Mouse (Mus musculus) neural tube, embryonic 10.5 days (tissue): Measurements from ENCODE around the gene Ciita.

Source experiments
- DNase-seq: peaks from one replicate; pipeline ENCODE4 v3.0.0-alpha.2; 2017; ENCODE audit warnings: low spot score; ENCODE audit errors: extremely low spot score

Ciita gene

GRCm38 (mm10) chr16:10479857-10480256 is at the start of gene Ciita:
TSS of gene Ciita (plus strand) at chr16:10480059.
- no peak for DNase-seq

GRCm38 (mm10) chr16:10431911-10432310 is 47.9 kb upstream of the Ciita start:
- DNase-seq, result no peak

- no peak for DNase-seq
Observed at GRCm38 (mm10) chr16:10432387-10432786, 47.5 kb upstream of the Ciita start.

- no peak for DNase-seq
Observed at GRCm38 (mm10) chr16:10433344-10433743, 46.5 kb upstream of the Ciita start.

- no peak for DNase-seq
Observed at GRCm38 (mm10) chr16:10436166-10436565, 43.7 kb upstream of the Ciita start.

- DNase-seq, result no peak
Observed at GRCm38 (mm10) chr16:10438055-10438454, 41.8 kb upstream of the Ciita start.

GRCm38 (mm10) chr16:10441328-10441727 is 38.5 kb upstream of the Ciita start:
- DNase-seq, result no peak

- no peak for DNase-seq
Observed at GRCm38 (mm10) chr16:10441761-10442160, 38.1 kb upstream of the Ciita start.

GRCm38 (mm10) chr16:10443723-10444122 is 36.1 kb upstream of the Ciita start:
- DNase-seq, result no peak

GRCm38 (mm10) chr16:10446573-10447263 is 33.1 kb upstream of the Ciita start:
- peak; percentile 24 for DNase-seq

GRCm38 (mm10) chr16:10447264-10447594 is 32.6 kb upstream of the Ciita start, which contains the start of gene Tvp23a:
TSS of gene Tvp23a (minus strand) at chr16:10447362.
- peak; percentile 83 for DNase-seq

- DNase-seq, result no peak
Observed at GRCm38 (mm10) chr16:10447781-10448180, 32.1 kb upstream of the Ciita start.

- DNase-seq, result no peak
Observed at GRCm38 (mm10) chr16:10448931-10449330, 30.9 kb upstream of the Ciita start.

- no peak for DNase-seq
Observed at GRCm38 (mm10) chr16:10451906-10452305, 28.0 kb upstream of the Ciita start.

- DNase-seq, result no peak
Observed at GRCm38 (mm10) chr16:10452445-10452896, 27.4 kb upstream of the Ciita start.

- no peak for DNase-seq
Observed at GRCm38 (mm10) chr16:10453872-10454582, 25.8 kb upstream of the Ciita start.

- no peak for DNase-seq
Observed at GRCm38 (mm10) chr16:10454583-10454974, 25.3 kb upstream of the Ciita start.

GRCm38 (mm10) chr16:10460188-10460587 is 19.7 kb upstream of the Ciita start:
- no peak for DNase-seq

- no peak for DNase-seq
Observed at GRCm38 (mm10) chr16:10461178-10461577, 18.7 kb upstream of the Ciita start.

- DNase-seq, result no peak
Observed at GRCm38 (mm10) chr16:10465011-10465681, 14.7 kb upstream of the Ciita start.

- DNase-seq, result no peak
Observed at GRCm38 (mm10) chr16:10467391-10468107, 12.3 kb upstream of the Ciita start.

- DNase-seq, result no peak
Observed at GRCm38 (mm10) chr16:10468201-10468600, 11.7 kb upstream of the Ciita start.
